Mouse (Mus musculus) E14TG2a.4 (cell line): Measurements from ENCODE around the gene Tgoln1.
A peak's percentile ranks its signal among the peaks of the same experiment; 100 is the strongest.

Experiments used
- H3K27me3 ChIP-seq: 2 replicates; pipeline ENCODE4 v1.6.1; 2014; ENCODE audit warnings: low read length, control low read depth; ENCODE audit not compliant: insufficient read depth
- H3K36me3 ChIP-seq: 2 replicates; pipeline ENCODE4 v1.6.1; 2014; ENCODE audit warnings: low read length, control low read depth; ENCODE audit not compliant: insufficient read depth
- H3K4me1 ChIP-seq: replicated peaks from 2 replicates; pipeline ENCODE4 v1.6.1; 2014; ENCODE audit warnings: low read depth, low read length, control low read depth
- H3K4me3 ChIP-seq: replicated peaks from 2 replicates; pipeline ENCODE4 v1.5.1; 2014; ENCODE audit warnings: mild to moderate bottlenecking, low read length
- H3K9me3 ChIP-seq: 2 replicates; pipeline ENCODE4 v1.6.1; 2014; ENCODE audit warnings: low read length, control low read depth
- CTCF ChIP-seq: conservative IDR thresholded peaks from 2 replicates; pipeline ENCODE4 v1.5.1; 2014; ENCODE audit warnings: low read length
- NANOG ChIP-seq: IDR thresholded peaks from 2 replicates; pipeline ENCODE4 v1.6.1; 2014; ENCODE audit warnings: borderline replicate concordance, low read length, mixed read lengths
- POU5F1 ChIP-seq: IDR thresholded peaks from 2 replicates; pipeline ENCODE4 v1.6.1; 2014; ENCODE audit warnings: low read length, borderline replicate concordance

Tgoln1 gene

GRCm38 (mm10) chr6:72654355-72654754 lies 37.6 kb upstream of the Tgoln1 start:
- TF ChIP-seq CTCF: no peak
- no peak for TF ChIP-seq NANOG
- TF ChIP-seq POU5F1: no peak
- no peak overlapping the region for H3K4me3 ChIP-seq
- H3K36me3 ChIP-seq: no peaks in the 10 kb centered on the region
- no peaks in the 10 kb centered on the region for H3K9me3 ChIP-seq
- peaks cover 47% of the 10 kb centered on the region for H3K4me1 ChIP-seq
- no peaks in the 10 kb centered on the region for H3K27me3 ChIP-seq

GRCm38 (mm10) chr6:72653419-72653818 lies 36.6 kb upstream of the Tgoln1 start:
- H3K4me1 ChIP-seq: peaks cover 56% of the 10 kb centered on the region
- no peaks in the 10 kb centered on the region for H3K9me3 ChIP-seq
- no peak overlapping the region for H3K4me3 ChIP-seq
- no peak for TF ChIP-seq CTCF
- TF ChIP-seq NANOG: no peak
- TF ChIP-seq POU5F1: no peak
- H3K36me3 ChIP-seq: no peaks in the 10 kb centered on the region
- no peaks in the 10 kb centered on the region for H3K27me3 ChIP-seq

GRCm38 (mm10) chr6:72650338-72650851 lies 33.6 kb upstream of the Tgoln1 start:
- Histone ChIP-seq H3K4me1 (peaks cover 42% of the 10 kb centered on the region), H3K27me3 (no peaks in the 10 kb centered on the region), H3K9me3 (no peaks in the 10 kb centered on the region), H3K4me3 (no peak overlapping the region), H3K36me3 (peaks cover 6% of the 10 kb centered on the region; the same call in 1 of the 2 replicates)
- no peak for TF ChIP-seq NANOG
- no peak for TF ChIP-seq CTCF
- no peak for TF ChIP-seq POU5F1

DNA sequence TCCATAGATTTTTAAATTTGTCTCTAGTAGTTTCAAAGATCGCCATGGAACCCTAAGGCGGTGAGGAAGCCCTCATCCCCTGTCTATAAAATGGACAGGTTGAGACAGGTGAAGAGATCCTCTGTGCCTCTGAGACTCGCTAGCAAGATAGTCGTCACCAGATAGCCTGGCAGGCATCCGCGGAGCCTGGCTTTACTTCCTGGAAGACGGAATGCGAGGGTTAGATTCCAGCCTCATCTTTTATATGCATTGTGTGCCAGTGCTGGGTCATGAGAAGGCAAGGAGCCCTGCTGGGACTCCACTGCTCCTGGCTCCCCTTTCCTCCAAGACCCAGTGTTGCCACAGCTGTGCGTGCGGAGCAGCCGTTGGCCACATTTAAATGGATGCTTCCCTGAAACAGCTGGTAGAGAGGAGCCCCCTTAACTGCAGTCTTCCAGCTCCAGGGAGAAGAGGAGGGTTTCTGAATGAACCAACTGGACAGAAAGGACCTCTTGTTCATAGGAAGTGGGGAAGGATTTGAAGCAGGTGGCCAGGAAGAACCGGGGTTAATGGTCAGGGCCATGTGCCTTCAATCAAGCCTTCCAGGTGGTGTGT lies 31.3 kb upstream of the Tgoln1 start:
- peak overlapping the region; percentile 35; the same call in 1 of the 2 replicates for H3K4me3 ChIP-seq
- TF ChIP-seq CTCF (no peak), NANOG (no peak), POU5F1 (no peak)
- H3K27me3 ChIP-seq: no peaks in the 10 kb centered on the region
- H3K36me3 ChIP-seq: peaks cover 6% of the 10 kb centered on the region; the same call in 1 of the 2 replicates
- H3K4me1 ChIP-seq: peaks cover 35% of the 10 kb centered on the region
- no peaks in the 10 kb centered on the region for H3K9me3 ChIP-seq

DNA sequence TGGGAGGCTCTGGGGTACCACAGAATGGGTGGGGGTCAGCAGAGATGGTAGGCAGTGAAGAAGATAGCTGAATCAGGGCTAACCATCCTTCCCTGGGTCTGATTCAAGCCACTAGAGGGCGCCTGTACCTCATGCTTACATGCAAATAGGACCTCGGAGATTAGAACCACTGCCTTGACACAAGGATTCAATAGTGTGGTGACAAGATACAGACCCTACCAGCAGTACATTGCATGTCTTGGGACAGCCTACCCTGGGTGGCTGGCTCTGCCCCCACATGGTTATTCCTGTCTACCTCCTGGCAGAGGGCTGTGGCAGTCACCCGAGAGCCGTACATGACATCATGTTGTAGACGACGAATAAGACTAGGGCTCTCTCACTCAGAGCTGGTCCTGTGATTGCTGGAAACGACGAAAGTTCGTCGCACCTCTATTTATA lies 30.6 kb upstream of the Tgoln1 start:
- Histone ChIP-seq H3K36me3 (peaks cover 6% of the 10 kb centered on the region; the same call in 1 of the 2 replicates), H3K27me3 (no peaks in the 10 kb centered on the region), H3K4me1 (peaks cover 38% of the 10 kb centered on the region), H3K4me3 (0 out of 2 replicates have a peak overlapping the region, but pooled peaks have one; percentile 35), H3K9me3 (no peaks in the 10 kb centered on the region)
- TF ChIP-seq POU5F1 (no peak), CTCF (peak; percentile 40)

GRCm38 (mm10) chr6:72645364-72645763 lies 28.6 kb upstream of the Tgoln1 start:
- Histone ChIP-seq H3K9me3 (no peaks in the 10 kb centered on the region), H3K4me1 (peaks cover 37% of the 10 kb centered on the region), H3K4me3 (no peak overlapping the region), H3K27me3 (no peaks in the 10 kb centered on the region), H3K36me3 (peaks cover 6% of the 10 kb centered on the region; the same call in 1 of the 2 replicates)
- no peak for TF ChIP-seq POU5F1
- TF ChIP-seq CTCF: no peak
- TF ChIP-seq NANOG: no peak

DNA sequence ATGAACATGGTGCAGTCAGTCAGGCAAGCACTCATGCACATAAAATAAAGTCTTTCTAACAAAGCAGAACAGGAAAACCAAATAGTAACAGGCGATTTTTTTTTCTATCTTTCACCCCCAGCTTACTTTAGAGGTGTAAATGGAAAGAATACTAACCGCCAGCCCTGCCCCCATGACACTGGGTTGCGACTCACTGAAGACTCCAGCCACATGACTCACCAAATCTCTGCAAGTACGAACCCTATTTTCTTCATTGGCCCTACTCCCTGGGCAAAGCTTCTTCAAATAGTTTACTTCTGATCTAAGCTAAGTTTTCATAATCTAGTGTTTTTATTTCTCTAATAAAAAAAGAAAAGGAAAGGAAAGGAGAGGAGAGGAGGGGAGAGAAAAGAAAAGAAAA lies 27.8 kb upstream of the Tgoln1 start:
- Histone ChIP-seq H3K4me1 (peaks cover 30% of the 10 kb centered on the region), H3K27me3 (no peaks in the 10 kb centered on the region), H3K4me3 (no peak overlapping the region), H3K9me3 (no peaks in the 10 kb centered on the region), H3K36me3 (peaks cover 6% of the 10 kb centered on the region; the same call in 1 of the 2 replicates)
- no peak for TF ChIP-seq NANOG
- no peak for TF ChIP-seq POU5F1
- no peak for TF ChIP-seq CTCF

DNA sequence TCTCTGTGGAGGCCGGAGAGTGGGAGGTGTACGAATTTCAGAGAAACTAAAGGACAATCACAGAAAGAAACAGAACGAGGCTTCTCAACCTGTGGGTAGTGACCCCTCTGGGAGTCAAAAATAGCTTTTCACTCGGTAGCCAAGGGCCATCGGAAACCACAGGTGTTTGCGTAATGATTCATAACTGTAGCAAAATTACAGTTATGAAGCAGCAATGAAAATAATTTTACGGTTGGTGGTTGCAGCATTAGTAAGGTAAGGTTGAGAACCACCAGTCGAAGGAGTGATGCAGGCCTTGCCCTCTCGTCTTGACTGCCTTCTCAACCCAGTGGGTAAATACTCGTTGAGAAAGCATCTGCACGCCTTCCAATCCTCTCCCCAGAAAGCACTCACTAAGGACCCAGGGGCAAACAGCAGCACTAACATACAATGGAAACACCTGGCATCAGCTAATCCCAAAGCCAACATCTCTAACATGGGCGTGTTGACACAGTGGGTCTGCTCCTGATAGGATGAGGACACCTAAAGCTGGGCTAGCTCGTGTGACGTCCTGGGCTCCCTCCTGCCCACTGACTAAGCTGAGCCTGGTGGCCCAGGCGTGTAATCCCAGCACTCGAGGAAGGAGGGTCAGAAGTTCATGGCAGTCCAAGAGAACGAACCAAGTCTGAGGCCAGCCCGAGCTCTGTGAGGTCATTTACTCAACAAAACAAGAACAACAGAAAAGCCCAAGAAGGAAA lies 24.6 kb upstream of the Tgoln1 start:
- H3K4me3 ChIP-seq: no peak overlapping the region

More for the DNA sequence above, 24.6 kb upstream of the Tgoln1 start:
- no peaks in the 10 kb centered on the region for H3K27me3 ChIP-seq
- no peaks in the 10 kb centered on the region for H3K9me3 ChIP-seq
- no peaks in the 10 kb centered on the region for H3K36me3 ChIP-seq
- TF ChIP-seq POU5F1 (no peak), NANOG (no peak), CTCF (no peak)
- H3K4me1 ChIP-seq: peaks cover 17% of the 10 kb centered on the region
